ENCODE assay signal across 11 mouse cellular contexts in the genomic region with DNA sequence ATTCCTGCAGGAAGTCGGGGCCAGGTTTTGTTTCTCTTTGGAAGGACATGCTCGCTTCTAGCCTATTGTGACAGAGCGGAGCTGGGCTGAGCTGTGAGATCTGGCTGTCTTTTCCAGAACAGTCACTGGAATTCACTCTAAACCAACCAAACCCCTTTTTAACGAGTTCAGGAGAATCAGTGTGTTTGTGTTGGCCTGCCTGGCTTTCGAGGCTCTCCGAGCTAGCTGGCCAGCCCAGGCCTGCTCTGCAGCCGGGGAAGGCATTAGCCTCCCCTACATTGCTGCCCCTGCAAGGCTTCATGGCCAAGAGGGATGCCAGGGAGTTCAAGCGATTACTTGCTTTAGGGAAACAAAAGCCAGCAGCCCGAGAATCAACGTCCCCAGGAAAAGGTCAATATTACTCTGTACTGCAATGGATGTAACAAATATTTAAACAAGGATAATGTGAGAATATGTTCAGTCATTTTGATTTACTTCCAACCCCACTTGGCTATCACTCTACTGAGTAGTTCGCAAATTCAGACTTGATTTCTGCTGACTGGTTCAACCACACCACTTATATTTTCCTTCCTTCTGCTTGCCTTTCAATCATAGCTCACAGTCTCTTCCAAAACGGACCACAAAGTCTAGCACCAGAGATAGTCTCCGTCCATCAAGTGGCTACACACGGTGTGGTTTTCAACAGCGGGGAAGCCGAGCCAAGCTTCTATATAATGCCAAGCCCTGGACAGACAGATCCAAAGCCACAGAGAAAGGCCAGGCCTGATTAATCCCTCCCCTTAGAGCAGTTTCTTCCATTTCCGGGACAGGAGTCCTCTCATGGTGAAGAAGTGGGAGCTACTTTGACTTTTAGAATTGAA.
DNase-seq lines count a peak whose midpoint lies in the region; ATAC-seq lines count a peak whose summit lies in the region.
"Had no signal": no experiment of that assay in that cellular context is flagged by ENCODE, and none has a peak within 500 bp of the region (broad histone marks: within the 10 kb centered on the region; RNA-seq: fewer than 3 reads in every experiment).

No protein-coding gene starts in this region.

- H3K9ac ChIP-seq in kidney, embryonic 16.5 days (replicated peaks; ENCODE audit: low read length), result no peak overlapping the region
- no peak overlapping the region for H3K9ac ChIP-seq in intestine, embryonic 16.5 days (ENCODE audit: low read depth, low read length)

- WGBS in kidney, embryonic 16.5 days, result 57% methylated on average over 17 of the region's 17 CpGs
- WGBS in intestine, embryonic 16.5 days, result 49% methylated on average over 17 of the region's 17 CpGs

- no peaks in the 10 kb centered on the region for H3K36me3 ChIP-seq in kidney, embryonic 16.5 days (ENCODE audit: insufficient read depth, low read length)
- no peaks in the 10 kb centered on the region for H3K36me3 ChIP-seq in intestine, embryonic 16.5 days (ENCODE audit: control insufficient read depth, insufficient read depth, low read length)

- H3K4me2 ChIP-seq in kidney, embryonic 16.5 days (replicated peaks; ENCODE audit: low read depth, low read length), result no peak overlapping the region
- no peak overlapping the region for H3K4me2 ChIP-seq in intestine, embryonic 16.5 days (ENCODE audit: low read depth, low read length)

- no peaks in the 10 kb centered on the region for H3K9me3 ChIP-seq in kidney, embryonic 16.5 days (ENCODE audit: low read length)
- H3K9me3 ChIP-seq in intestine, embryonic 16.5 days (ENCODE audit: control insufficient read depth, low read length), result no peaks in the 10 kb centered on the region

- ATAC-seq in kidney, embryonic 16.5 days (ENCODE audit: low FRiP score, low TSS enrichment), result 0 out of 2 replicates have a peak, but pooled peaks have one; percentile 42
- no peak for ATAC-seq in intestine, embryonic 16.5 days
- no peak for ATAC-seq in cerebellum, adult (ENCODE audit: insufficient number of reproducible peaks, low FRiP score, low TSS enrichment)
- no peak for ATAC-seq in erythroblast, adult 5-6 weeks (replicated peaks; ENCODE audit: low FRiP score, poor library complexity, severe bottlenecking)

- DNase-seq in kidney, adult 8-10 months, result no peak
- DNase-seq in gonadal fat pad, adult 2 months (ENCODE audit: low read depth), result peak; percentile 61
- peak; percentile 8 for DNase-seq in skeletal muscle tissue, adult 2 months (ENCODE audit: low read depth, low spot score)
- no peak for DNase-seq in cerebellum, adult 8-10 months
- DNase-seq: retina, postnatal 1 day had no signal

- H3K27ac ChIP-seq in kidney, embryonic 16.5 days (ENCODE audit: low read length), result peak overlapping the region; percentile 19; the same call in 1 of the 2 replicates
- H3K27ac ChIP-seq in intestine, embryonic 16.5 days (ENCODE audit: low read length), result peak overlapping the region; percentile 63

- no peak overlapping the region for H3K4me3 ChIP-seq in kidney, embryonic 16.5 days (ENCODE audit: low read length)
- no peak overlapping the region for H3K4me3 ChIP-seq in intestine, embryonic 16.5 days (ENCODE audit: low read length)
- H3K4me3 ChIP-seq: erythroblast, embryonic 14.5 days; myocyte had no signal

- no peaks in the 10 kb centered on the region for H3K27me3 ChIP-seq in kidney, embryonic 16.5 days (ENCODE audit: insufficient read depth, low read length)
- no peaks in the 10 kb centered on the region for H3K27me3 ChIP-seq in intestine, embryonic 16.5 days (replicated peaks; ENCODE audit: control insufficient read depth, insufficient read depth, low read length)

- peaks cover 29% of the 10 kb centered on the region; the same call in 1 of the 2 replicates for H3K4me1 ChIP-seq in kidney, embryonic 16.5 days (ENCODE audit: insufficient read depth, low read length)
- peaks cover 18% of the 10 kb centered on the region for H3K4me1 ChIP-seq in intestine, embryonic 16.5 days (ENCODE audit: control insufficient read depth, insufficient read depth, low read length)

Comparison
In these comparisons a context has a peak if more than half of its experiments do, and no peak if none do; other contexts are left out.
1. DNase-seq: peak in gonadal fat pad, adult 2 months (single experiment) and skeletal muscle tissue, adult 2 months (single experiment); none in kidney, adult 8-10 months (0 of 2) and cerebellum, adult 8-10 months (single experiment).